Mouse (Mus musculus) midbrain, embryonic 16.5 days (tissue): ENCODE data around the gene Sema3f. TPM values are rescaled to one million over a fixed set of nuclear protein-coding genes. Genes with fewer than 3 reads are reported as not detected.

Source experiments
- ATAC-seq: fragments of 200-750 bp; cut with Nextera tagmentation; 2 replicates; pipeline ENCODE4 v1.8.0; 2017; ENCODE audit warnings: moderate TSS enrichment
- H3K27ac ChIP-seq: fragments of 300-500 bp; sonication (generic); 2 replicates; pipeline ENCODE4 v1.5.1; 2014; ENCODE audit warnings: mild to moderate bottlenecking, low read length, mixed read lengths
- H3K27me3 ChIP-seq: fragments of 300-500 bp; sonication (generic); 2 replicates; pipeline ENCODE4 v1.6.1; 2014; ENCODE audit warnings: low read depth, low read length, mixed read lengths; ENCODE audit not compliant: control insufficient read depth, insufficient read depth
- H3K36me3 ChIP-seq: fragments of 300-500 bp; sonication (generic); 2 replicates; pipeline ENCODE4 v1.6.1; 2014; ENCODE audit warnings: mild to moderate bottlenecking, low read length, moderate library complexity, mixed read lengths; ENCODE audit not compliant: control insufficient read depth, insufficient read depth
- H3K4me1 ChIP-seq: fragments of 300-500 bp; sonication (generic); 2 replicates; pipeline ENCODE4 v1.6.1; 2014; ENCODE audit warnings: mild to moderate bottlenecking, low read length, mixed read lengths; ENCODE audit not compliant: control insufficient read depth, insufficient read depth
- H3K4me2 ChIP-seq: fragments of 300-500 bp; sonication (generic); 2 replicates; pipeline ENCODE4 v1.6.1; 2014; ENCODE audit warnings: mild to moderate bottlenecking, low read length, mixed read lengths
- H3K4me3 ChIP-seq: fragments of 300-500 bp; sonication (generic); 2 replicates; pipeline ENCODE4 v1.5.1; 2014; ENCODE audit warnings: low read depth, mild to moderate bottlenecking, low read length, moderate library complexity, mixed read lengths
- H3K9ac ChIP-seq: fragments of 300-500 bp; sonication (generic); 2 replicates; pipeline ENCODE4 v1.6.1; 2014; ENCODE audit warnings: low read depth, low read length, mixed read lengths
- H3K9me3 ChIP-seq: fragments of 300-500 bp; sonication (generic); replicated peaks from 2 replicates; pipeline ENCODE4 v1.6.1; 2014; ENCODE audit warnings: mild to moderate bottlenecking, low read length, mixed read lengths; ENCODE audit not compliant: control insufficient read depth, poor library complexity, severe bottlenecking
- WGBS: fragments of 180-500 bp; shearing (Covaris S2); extraction: QIAGEN DNeasy Blood & Tissue Kit; methylation state at CpG from one replicate; pipeline ENCODE4 v1.1.7; 2014; 5-methylcytosine and 5-hydroxymethylcytosine counted together
- polyA plus RNA-seq: library from polyadenylated mRNA; unstranded; fragments of >200 nt; fragmentation: Nextera tagmentation; extraction: Ambion mirVana; gene quantifications from 2 replicates; pipeline ENCODE4 v1.2.1, GENCODE M21; 2015

The Sema3f gene
- polyA plus RNA-seq, 1 experiment from 2014 or later: 19.2 TPM

GRCm38 (mm10) chr9:107637070-107637469 lies 73.2 kb downstream of the Sema3f start:
- 0 out of 2 replicates have a peak overlapping the region, but pooled peaks have one; percentile 22 for H3K9ac ChIP-seq
- no peak overlapping the region for H3K4me3 ChIP-seq
- peak overlapping the region; percentile 76 for H3K27ac ChIP-seq
- WGBS: 7% methylated on average over 7 of the region's 7 CpGs
- no peaks in the 10 kb centered on the region for H3K27me3 ChIP-seq
- peak; percentile 46 for ATAC-seq
- H3K9me3 ChIP-seq: no peaks in the 10 kb centered on the region
- H3K4me2 ChIP-seq: peak overlapping the region; percentile 15
- H3K4me1 ChIP-seq: peaks cover 30% of the 10 kb centered on the region
- no peaks in the 10 kb centered on the region for H3K36me3 ChIP-seq

- H3K9me3 ChIP-seq: no peaks in the 10 kb centered on the region
- peak within 1 kb of the TSS; percentile 74 for H3K4me3 ChIP-seq
- 4% methylated on average over 38 of the region's 38 CpGs for WGBS
- no peaks in the 10 kb centered on the region for H3K27me3 ChIP-seq
- peak within 1 kb of the TSS; percentile 95 for H3K27ac ChIP-seq
- H3K4me1 ChIP-seq: peaks cover 44% of the 10 kb centered on the region
- peak within 1 kb of the TSS; percentile 86 for H3K9ac ChIP-seq
- ATAC-seq: peak; percentile 89
- no peaks in the 10 kb centered on the region for H3K36me3 ChIP-seq
- H3K4me2 ChIP-seq: peak within 1 kb of the TSS; percentile 96
These were observed 74.8 kb downstream of the Sema3f start, which contains the start of gene Gnai2 for GRCm38 (mm10) chr9:107635279-107636028. Gnai2 (minus strand) TSS chr9:107635367.

GRCm38 (mm10) chr9:107634406-107635278 lies 75.6 kb downstream of the Sema3f start:
- Histone ChIP-seq H3K4me2 (peak overlapping the region; percentile 96), H3K9me3 (no peaks in the 10 kb centered on the region), H3K4me3 (peak overlapping the region; percentile 74), H3K9ac (peak overlapping the region; percentile 86), H3K27ac (peak overlapping the region; percentile 95), H3K36me3 (no peaks in the 10 kb centered on the region), H3K4me1 (peaks cover 52% of the 10 kb centered on the region), H3K27me3 (no peaks in the 10 kb centered on the region)
- WGBS: under 1% methylated on average over 35 of the region's 35 CpGs
- no peak for ATAC-seq

GRCm38 (mm10) chr9:107633661-107634405 lies 76.4 kb downstream of the Sema3f start:
- H3K27me3 ChIP-seq: no peaks in the 10 kb centered on the region
- no peaks in the 10 kb centered on the region for H3K36me3 ChIP-seq
- H3K27ac ChIP-seq: peak overlapping the region; percentile 95
- H3K4me2 ChIP-seq: peak overlapping the region; percentile 96
- 0% methylated on average over 15 of the region's 15 CpGs for WGBS
- peak overlapping the region; percentile 86 for H3K9ac ChIP-seq
- H3K4me1 ChIP-seq: peaks cover 58% of the 10 kb centered on the region
- H3K4me3 ChIP-seq: peak overlapping the region; percentile 74
- no peaks in the 10 kb centered on the region for H3K9me3 ChIP-seq
- ATAC-seq: no peak

- H3K27ac ChIP-seq: peak overlapping the region; percentile 95
- H3K9me3 ChIP-seq: no peaks in the 10 kb centered on the region
- ATAC-seq: peak; percentile 19; the same call in 1 of the 2 replicates
- H3K4me3 ChIP-seq: peak overlapping the region; percentile 74
- under 1% methylated on average over 32 of the region's 33 CpGs for WGBS
- H3K4me2 ChIP-seq: peak overlapping the region; percentile 96
- no peaks in the 10 kb centered on the region for H3K27me3 ChIP-seq
- H3K4me1 ChIP-seq: peaks cover 65% of the 10 kb centered on the region
- H3K36me3 ChIP-seq: no peaks in the 10 kb centered on the region
- H3K9ac ChIP-seq: peak overlapping the region; percentile 86
These were observed 77.1 kb downstream of the Sema3f start for GRCm38 (mm10) chr9:107633091-107633660.

GRCm38 (mm10) chr9:107632478-107632877 lies 77.8 kb downstream of the Sema3f start:
- Histone ChIP-seq H3K27me3 (no peaks in the 10 kb centered on the region), H3K9me3 (no peaks in the 10 kb centered on the region), H3K27ac (peak overlapping the region; percentile 95), H3K9ac (peak overlapping the region; percentile 86), H3K4me3 (peak overlapping the region; percentile 74), H3K4me2 (peak overlapping the region; percentile 96), H3K36me3 (no peaks in the 10 kb centered on the region), H3K4me1 (peaks cover 71% of the 10 kb centered on the region)
- WGBS: 12% methylated on average over 6 of the region's 6 CpGs
- ATAC-seq: no peak

- Histone ChIP-seq H3K4me1 (peaks cover 71% of the 10 kb centered on the region), H3K4me3 (peak overlapping the region; percentile 74), H3K27ac (peak overlapping the region; percentile 95), H3K4me2 (peak overlapping the region; percentile 96), H3K9me3 (no peaks in the 10 kb centered on the region), H3K9ac (peak overlapping the region; percentile 86), H3K27me3 (no peaks in the 10 kb centered on the region), H3K36me3 (no peaks in the 10 kb centered on the region)
- ATAC-seq: no peak
- 55% methylated on average over 8 of the region's 8 CpGs for WGBS
These were observed 78.4 kb downstream of the Sema3f start for GRCm38 (mm10) chr9:107631861-107632260.
